Mouse (Mus musculus) spleen, embryonic (tissue): ENCODE data around the gene Rnf157.
"Not testable (repeated sequence)": the region's sequence is repeated elsewhere in the genome, so short reads cannot be mapped to it uniquely, and the experiment has no call there.

Source experiments
- CTCF ChIA-PET: fragments of 350-600 bp; sonication (Branson Sonifier 250); formaldehyde crosslinking; loops from one replicate; lab custom pipeline; 2022; lab: Charles Lee

Gene Rnf157

GRCm38 (mm10) chr11:116434967-116435752 lies 22.3 kb upstream of the Rnf157 start:
- CTCF ChIA-PET, result interaction anchor here (0.5 to 0.6 kb wide), 2 partner anchors 38 to 65 kb away, joined by 3 read pairs; no protein-coding TSS in a partner anchor

DNA sequence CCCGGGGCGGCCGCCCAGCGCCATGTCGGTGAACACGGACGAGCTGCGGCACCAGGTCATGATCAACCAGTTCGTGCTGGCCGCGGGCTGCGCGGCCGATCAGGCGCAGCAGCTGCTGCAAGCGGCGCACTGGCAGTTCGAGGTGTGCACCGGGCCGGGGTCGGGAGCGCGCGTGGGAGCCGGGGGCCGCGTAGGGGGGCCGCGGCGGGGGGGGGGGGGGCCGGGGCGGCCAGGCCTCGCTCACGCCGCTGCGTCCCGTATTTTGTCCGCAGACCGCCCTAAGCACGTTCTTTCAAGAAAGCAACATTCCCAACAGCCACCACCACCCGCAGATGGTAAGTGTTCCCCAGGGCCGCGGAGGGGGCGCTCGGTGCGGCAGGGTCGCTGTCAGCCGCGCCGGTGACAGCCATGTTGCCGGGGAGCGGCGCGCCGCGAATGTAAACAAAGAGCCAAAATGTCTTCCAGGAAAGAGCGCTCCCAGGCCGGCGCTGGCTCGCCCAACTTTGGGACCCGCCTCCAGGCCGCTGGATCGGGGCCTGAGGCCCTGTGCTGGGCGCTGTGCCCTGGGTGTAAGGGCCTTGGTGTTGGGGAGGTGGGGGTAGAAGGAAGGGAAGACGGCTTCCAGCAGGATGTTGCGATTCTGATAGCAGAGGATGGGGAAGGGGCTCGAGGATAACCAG lies 21.6 kb upstream of the Rnf157 start:
- CTCF ChIA-PET, result interaction anchor here (0.5 kb wide), 1 partner anchor 422 kb away, joined by 4 read pairs; no protein-coding TSS in a partner anchor

GRCm38 (mm10) chr11:116433356-116434286 lies 20.8 kb upstream of the Rnf157 start, which contains the start of gene Ubald2:
Gene Ubald2, plus strand, starts transcription at chr11:116434094.
- CTCF ChIA-PET, result interaction anchor here (0.5 to 1.1 kb wide), 5 partner anchors 9 to 422 kb away, joined by 3 to 17 read pairs (median 4); no protein-coding TSS in a partner anchor

GRCm38 (mm10) chr11:116432593-116433355 lies 19.9 kb upstream of the Rnf157 start:
- CTCF ChIA-PET, result interaction anchor here (0.6 to 1.1 kb wide), 3 partner anchors 8 to 20 kb away, joined by 3 to 17 read pairs (median 4); no protein-coding TSS in a partner anchor

DNA sequence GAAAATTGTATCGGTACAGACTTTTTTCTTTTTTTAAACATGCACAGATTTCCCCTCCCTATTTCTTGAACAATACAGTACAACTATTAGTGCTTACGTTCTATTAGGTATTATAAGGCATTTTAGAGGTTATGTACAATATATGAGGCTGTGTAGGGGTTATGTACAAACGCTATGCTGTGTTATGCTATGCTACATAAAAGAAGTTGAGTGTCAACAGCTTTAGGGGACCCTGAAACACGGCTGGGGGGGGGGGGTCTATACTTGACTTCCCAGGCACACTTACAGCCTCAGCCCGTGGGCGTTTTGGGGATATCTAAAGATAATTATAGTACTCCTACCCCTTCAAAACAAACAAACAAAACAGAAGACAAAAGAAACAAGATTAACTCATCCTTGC lies 19.3 kb upstream of the Rnf157 start:
- CTCF ChIA-PET, result no interaction called here

- CTCF ChIA-PET, result interaction anchor here (0.5 kb wide), 1 partner anchor 15 kb away, joined by 4 read pairs; no protein-coding TSS in a partner anchor
Measured at GRCm38 (mm10) chr11:116431428-116432077, 18.7 kb upstream of the Rnf157 start.

DNA sequence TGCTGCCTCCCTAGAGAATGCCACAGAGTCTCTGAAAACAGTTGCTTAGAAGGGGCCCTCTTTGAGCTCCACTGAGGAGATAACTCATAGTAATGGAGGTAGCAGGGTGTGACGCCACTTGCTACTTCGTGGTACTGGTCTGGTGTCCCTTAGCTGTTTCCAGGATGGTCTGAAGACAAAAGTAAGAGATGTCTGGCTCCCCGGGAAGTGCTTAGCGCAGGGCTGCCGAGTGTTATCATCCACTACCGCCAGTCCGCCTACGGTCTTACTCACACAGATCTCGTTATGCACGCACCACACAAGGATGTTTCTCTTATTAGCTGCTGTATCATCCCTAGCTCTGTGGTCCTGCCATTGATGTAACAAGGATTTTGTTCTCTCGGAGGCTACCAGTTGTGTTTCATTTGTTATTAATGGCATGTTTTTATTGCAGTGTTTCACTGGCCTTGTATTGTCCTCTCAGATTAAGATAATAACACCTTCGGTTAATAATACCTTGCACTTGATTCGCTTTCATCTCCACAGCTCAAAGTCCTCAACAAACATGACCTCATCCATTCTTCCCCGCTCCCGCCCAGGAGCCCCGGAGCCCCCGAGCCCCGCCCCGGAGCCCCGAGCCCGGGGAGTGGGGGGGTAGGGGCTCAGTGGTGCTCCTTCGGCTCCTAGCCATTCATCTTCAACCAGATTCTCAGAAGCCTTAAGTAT lies 18.0 kb upstream of the Rnf157 start:
- CTCF ChIA-PET, result no interaction called here

GRCm38 (mm10) chr11:116429862-116430613 lies 17.2 kb upstream of the Rnf157 start:
- CTCF ChIA-PET, result interaction anchor here (0.6 kb wide), 1 partner anchor 418 kb away, joined by 3 read pairs; no protein-coding TSS in a partner anchor

- CTCF ChIA-PET, result no interaction called here
Measured at GRCm38 (mm10) chr11:116428872-116429859, 16.3 kb upstream of the Rnf157 start.

DNA sequence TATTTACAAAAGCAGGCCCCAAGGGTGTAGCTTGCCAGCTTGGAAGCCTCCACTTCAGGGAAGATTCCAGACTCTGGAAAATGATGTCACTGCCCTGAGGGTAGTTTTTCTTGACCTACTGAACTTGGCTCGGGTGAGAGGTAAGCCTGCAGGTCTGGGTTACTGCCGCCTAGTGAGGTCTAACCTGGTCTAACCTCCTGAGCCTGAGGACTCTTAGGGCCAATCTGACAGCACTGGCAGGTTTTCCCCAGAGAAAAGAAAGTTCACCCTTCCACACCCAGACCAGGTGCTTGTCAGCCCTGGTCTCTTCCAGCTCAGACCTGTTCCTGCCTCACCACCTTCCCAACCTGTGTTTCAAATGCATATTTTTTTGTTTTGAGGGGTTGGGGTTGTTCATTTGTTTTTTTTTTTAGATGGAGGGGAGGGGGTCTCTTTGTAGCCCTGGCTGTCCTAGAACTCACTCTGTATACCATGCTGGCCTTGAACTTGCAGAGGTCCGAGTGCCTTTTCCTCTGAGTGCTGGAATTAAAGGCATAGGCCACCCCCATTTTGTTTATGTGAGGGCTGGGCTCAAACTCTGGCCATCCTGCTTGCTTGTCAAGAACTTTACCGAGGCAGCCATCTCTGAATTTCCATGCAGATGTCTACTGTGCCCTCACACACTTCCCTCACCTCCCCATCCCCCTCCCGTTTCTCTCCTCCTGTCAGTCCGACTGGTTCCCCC lies 14.2 kb upstream of the Rnf157 start:
- CTCF ChIA-PET, result no interaction called here

- CTCF ChIA-PET, result not testable (repeated sequence)
Measured at GRCm38 (mm10) chr11:116426328-116426727, 13.5 kb upstream of the Rnf157 start.

DNA sequence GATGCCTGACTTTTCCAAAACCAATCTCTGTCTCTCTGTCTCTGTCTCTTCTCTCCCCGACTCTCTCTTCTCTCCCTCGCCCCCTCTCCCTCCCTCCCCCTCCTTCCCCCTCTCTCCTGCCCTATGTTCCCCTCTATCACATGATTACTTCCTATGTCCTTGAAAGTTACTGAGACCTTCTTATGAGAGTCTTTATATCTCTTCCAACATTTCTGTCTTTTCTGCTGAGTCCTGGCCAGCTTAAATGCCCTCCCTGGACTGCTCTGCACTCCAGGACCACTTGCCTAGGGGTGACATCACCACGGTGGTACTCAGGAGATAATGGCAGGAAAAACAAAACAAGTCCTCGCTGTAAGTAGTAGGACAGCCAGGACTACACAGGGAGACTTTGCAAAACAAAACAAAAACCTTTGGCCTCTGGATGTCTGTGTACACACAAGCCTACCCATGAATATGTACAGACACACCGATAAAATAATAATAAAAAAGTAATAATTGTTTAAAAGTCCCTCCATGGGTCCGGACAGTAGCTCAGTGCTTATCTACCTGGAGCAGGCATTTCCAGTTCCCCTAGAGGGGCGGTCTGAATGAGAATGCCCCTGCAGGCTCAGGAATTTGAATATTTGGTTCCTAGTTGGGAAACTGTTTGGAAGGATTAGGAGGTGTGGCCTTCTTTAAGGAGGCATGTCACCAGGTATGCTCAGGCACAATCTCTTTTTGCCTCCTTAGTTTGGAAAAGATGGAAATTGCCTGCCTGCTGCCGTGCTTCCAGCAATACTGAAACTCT lies 12.0 kb upstream of the Rnf157 start:
- CTCF ChIA-PET, result interaction anchor here (0.7 to 1.0 kb wide), 2 partner anchors 9 to 196 kb away, joined by 3 to 17 read pairs; no protein-coding TSS in a partner anchor

DNA sequence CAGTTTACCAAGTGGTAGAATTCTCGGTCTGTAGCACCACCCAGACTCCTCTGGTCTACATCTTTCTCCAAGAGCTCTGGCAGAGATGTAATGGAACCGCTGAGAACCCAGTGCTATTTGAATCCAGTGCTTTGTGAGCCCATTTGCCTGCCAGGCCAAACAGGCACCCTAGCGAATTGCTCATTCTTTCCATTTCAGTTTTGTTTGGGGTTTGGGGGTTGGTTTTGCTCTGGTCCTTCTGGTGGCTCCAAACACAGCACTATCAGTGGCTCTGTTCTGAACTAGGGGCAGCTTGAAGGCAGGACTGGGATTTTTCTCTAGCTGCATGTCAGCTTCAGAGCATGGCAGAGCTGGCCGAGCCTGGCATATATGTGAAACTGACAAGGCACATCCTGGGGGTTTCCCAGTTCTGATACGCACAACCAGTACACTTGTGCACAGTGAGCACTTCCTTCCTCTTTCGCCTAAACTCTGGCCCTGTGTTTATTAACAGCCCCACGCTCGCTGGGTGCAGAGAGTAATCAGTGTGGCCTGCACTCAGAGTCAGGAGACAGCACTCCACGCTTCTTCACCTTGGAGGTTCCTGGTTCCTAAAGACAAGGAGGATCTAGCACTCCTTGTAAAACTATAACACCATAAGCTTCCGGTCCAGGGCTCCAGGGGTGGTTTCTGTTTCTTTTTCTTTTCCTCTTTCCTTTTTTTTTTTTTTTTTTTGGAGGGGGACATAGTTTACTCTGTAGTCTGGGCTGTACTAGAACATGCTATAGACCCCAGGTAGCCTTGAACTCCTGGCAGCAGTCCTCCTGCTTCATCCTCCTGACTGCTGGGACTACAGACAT lies 11.2 kb upstream of the Rnf157 start:
- CTCF ChIA-PET, result interaction anchor here (0.6 kb wide), 1 partner anchor 675 kb away, joined by 3 read pairs; no protein-coding TSS in a partner anchor

DNA sequence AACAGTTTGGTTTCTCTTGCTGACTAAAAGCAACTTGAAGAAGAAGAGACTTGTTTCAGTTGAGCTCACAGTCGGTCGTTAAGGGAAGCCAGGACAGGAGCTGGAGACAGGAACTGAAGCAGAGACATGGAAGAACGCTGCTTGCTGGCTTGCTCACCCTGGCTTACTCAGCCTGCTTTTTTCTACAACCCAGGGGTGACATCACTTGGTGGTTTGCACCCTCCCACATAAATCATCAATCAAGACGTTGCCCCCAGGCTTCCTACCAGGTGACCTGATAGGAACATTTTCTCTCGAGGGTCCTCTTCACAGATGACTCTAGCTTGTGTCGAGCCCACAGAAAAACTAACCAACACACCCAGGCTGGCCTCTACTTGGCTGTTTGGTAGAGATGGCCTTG lies 10.4 kb upstream of the Rnf157 start:
- CTCF ChIA-PET, result interaction anchor here (1.2 kb wide), 1 partner anchor 17 kb away, joined by 3 read pairs; no protein-coding TSS in a partner anchor

DNA sequence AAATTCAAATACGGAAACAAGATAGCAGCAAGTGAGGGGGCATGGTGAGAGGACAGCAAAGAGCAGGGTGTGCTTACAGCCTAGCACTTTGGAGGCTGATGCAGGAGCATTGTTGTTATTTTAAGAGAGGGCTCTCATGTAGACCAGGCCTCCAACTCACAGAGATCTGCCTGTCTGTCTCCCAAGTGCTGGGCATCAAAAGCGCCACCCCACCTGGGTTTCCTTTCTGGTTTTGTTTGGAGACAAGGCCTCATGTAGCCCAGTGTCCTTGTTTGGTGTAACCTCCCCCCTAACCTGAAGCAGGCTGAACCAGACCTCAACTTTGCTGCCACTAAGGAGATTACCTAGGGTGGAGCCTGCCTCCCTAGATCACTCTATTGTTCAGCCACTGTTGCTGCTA lies 9.7 kb upstream of the Rnf157 start:
- CTCF ChIA-PET, result interaction anchor here (1.2 kb wide), 1 partner anchor 16 kb away, joined by 3 read pairs; no protein-coding TSS in a partner anchor
